Mouse (Mus musculus): ENCODE measurements around the gene Glt1d1. TPM values are rescaled to one million over a fixed set of nuclear protein-coding genes. Genes with fewer than 3 reads are reported as not detected.

Gene Glt1d1
- total RNA-seq, 2 experiments from 2014 or later, result 1.9 to 3.2 TPM

DNA sequence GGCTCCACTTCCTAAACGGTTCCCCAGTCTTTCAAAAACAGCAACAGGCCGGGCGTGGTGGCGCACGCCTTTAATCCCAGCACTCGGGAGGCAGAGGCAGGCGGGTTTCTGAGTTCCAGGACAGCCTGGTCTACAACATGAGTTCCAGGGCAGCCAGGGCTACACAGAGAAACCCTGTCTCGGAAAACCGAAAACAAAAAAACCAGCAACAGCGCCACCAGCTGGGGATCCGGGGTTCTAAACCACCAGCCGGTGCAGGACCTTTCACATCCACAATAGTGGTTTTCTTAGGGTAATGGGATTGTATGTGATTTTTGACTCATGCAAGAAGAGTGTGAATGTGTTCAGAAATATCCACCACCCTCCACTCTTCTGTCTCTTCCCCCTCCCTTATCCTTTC lies 4.8 kb upstream of the Glt1d1 start:
- no peak for DNase-seq (ENCODE audit: low spot score in 2 of 2)

DNA sequence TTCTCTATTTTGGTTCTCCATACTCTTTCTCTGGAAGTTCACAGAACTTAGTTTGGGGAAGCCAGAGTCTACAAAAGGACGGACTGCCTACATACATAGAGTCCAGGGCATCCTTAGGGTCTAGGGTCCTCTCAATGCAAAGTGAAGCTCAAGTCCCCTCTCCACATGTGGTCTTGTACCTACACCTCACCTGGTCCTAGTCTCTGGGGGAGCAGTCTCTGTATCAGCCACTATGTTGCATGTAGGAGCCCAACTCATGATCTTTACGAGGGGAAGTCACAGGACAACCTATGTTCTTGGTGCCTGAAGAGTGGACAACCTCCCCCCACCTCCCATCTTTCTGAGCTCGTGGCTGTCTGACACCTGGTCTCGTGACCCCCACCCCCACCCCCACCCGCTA lies 391 bp upstream of the Glt1d1 start:
- DNase-seq (ENCODE audit: low spot score in 2 of 2), result no peak

DNA sequence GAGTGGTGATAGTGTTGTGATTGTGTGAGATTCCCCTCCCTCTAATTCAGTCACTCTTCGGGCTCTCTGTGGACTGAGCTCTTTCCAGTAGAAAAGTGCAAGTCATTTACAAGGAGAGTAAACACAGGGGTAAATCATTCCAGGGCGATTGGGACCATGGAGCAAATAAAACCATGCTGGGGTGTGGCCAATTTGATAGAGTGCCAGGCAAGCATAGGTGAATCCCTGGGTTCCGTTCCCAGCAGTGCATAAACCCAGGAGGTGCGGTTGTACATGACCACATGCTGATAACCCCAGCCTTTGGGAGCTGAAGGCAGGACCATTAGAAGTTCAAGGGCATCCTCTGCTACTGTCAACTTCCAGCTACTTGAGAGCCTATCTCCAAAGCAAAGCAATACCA lies 1.1 kb downstream of the Glt1d1 start:
- no peak for DNase-seq (ENCODE audit: low spot score in 2 of 2)

DNA sequence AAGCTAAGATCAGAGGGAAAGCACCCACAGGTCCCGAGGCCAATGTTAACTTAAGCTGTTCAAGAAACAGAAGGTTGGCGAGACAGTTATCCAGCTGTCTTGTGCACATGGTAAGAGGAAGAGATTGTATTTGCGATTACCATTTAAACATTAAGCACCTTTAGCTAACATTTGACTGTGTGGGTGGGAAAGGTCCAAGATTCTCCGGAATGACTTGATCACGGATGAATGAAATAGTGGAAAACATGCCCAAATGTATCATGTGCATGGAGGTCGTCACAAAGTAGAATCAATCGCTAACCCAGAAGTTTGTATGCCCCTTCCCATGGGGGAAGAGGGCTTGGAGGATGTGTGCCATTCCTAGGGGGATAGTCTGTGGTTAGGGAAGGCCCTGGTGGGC lies 1.6 kb downstream of the Glt1d1 start:
- no peak for DNase-seq (ENCODE audit: low spot score in 2 of 2)

- DNase-seq (ENCODE audit: low spot score in 2 of 2), result no peak
Observed at GRCm38 (mm10) chr5:127637622-127638021, 5.6 kb downstream of the Glt1d1 start.

DNA sequence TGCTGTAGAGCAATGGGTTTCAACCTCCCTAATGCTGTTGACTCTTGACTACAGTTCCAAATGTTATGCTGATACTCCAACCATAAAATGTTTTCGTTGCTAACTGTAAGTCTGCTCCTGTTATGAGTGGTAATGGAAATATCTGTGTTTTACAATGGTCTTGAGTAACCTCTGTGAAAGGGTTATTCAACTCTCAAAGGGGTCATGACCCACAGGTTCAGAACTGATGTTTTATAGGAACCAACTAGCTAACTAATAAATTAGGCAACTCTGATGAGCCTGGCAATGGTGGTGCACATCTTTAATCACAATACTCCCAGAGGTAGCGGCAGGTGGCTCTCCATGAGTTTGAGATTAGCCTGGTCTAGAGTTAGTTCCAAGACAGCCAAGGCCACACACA lies 6.1 kb downstream of the Glt1d1 start:
- DNase-seq (ENCODE audit: low spot score in 2 of 2), result no peak

GRCm38 (mm10) chr5:127639067-127639605 lies 7.1 kb downstream of the Glt1d1 start:
- no peak for DNase-seq (ENCODE audit: low spot score in 2 of 2)

- DNase-seq (ENCODE audit: low spot score in 2 of 2), result no peak
Observed at GRCm38 (mm10) chr5:127639635-127640034, 7.6 kb downstream of the Glt1d1 start.

DNA sequence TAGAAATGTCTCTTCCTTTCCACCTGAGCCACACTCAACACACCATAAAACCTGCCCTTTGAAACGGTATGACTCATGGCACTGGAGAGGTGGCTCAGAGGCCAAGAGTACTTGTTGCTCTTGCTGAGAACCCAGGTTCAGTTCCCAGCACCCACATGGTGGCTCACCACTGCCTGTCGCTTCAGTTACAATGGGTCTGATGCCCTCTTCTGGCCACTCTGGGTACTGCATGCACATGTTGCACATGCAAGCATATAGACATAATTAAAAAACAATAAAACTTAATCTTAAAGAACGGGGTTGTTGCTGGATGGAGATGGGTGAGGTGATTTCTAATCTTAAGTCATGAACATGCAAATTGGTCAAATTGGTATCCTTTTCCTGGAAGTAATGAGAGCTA lies 8.3 kb downstream of the Glt1d1 start:
- no peak for DNase-seq (ENCODE audit: low spot score in 2 of 2)

- DNase-seq (ENCODE audit: low spot score in 2 of 2), result no peak
Observed at GRCm38 (mm10) chr5:127641185-127641958, 9.3 kb downstream of the Glt1d1 start.

DNA sequence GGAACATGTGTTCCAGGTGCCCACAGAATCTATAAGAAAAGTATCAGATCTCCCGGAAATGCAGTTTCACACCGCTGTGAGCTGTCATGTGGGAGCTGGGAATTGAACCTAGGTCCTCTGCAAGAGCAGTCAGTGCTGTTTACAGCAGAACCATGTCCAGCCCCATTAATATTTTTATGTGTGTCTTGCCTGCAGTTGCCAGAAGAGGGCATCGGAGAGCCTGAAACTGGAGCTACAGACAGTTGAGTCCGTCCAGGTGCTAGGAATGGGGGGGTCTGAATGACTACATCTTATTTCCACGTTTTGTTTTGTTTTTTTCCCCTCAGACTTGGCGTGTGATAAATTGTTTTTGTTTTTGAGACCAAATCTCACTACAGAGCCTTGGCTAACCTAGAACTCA lies 16.0 kb downstream of the Glt1d1 start:
- no peak for DNase-seq (ENCODE audit: low spot score in 2 of 2)

DNA sequence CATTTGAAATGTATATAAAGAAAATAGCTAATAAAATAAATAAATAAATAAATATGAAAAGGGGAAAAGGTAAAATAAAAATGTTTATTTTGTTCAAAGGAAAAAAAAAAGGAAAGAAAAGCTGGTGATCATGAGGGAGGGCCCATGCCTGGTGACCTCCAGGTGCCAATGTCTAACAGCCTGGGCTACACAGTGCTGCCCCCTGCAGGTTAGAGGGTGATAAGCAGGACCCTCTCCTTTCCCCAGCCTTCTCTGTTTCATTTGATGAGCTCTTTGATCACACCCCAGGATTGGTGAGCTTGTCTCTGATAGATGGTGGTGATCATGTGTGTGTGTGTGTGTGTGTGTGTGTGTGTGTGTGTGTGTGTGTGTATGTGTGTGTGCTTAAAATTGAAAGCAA lies 17.0 kb downstream of the Glt1d1 start:
- no peak for DNase-seq (ENCODE audit: low spot score in 2 of 2)

- no peak for DNase-seq (ENCODE audit: low spot score in 2 of 2)
Observed at GRCm38 (mm10) chr5:127658257-127658656, 26.2 kb downstream of the Glt1d1 start.

- no peak for DNase-seq (ENCODE audit: low spot score in 2 of 2)
Observed at GRCm38 (mm10) chr5:127659312-127659711, 27.2 kb downstream of the Glt1d1 start.

GRCm38 (mm10) chr5:127660267-127660666 lies 28.2 kb downstream of the Glt1d1 start:
- no peak for DNase-seq (ENCODE audit: low spot score in 2 of 2)

- no peak for DNase-seq (ENCODE audit: low spot score in 2 of 2)
Observed at GRCm38 (mm10) chr5:127660979-127661378, 28.9 kb downstream of the Glt1d1 start.

GRCm38 (mm10) chr5:127673913-127674312 lies 41.9 kb downstream of the Glt1d1 start:
- no peak for DNase-seq (ENCODE audit: low spot score in 2 of 2)

GRCm38 (mm10) chr5:127677561-127677960 lies 45.5 kb downstream of the Glt1d1 start:
- no peak for DNase-seq (ENCODE audit: low spot score in 2 of 2)

- no peak for DNase-seq (ENCODE audit: low spot score in 2 of 2)
Observed at GRCm38 (mm10) chr5:127678501-127678900, 46.4 kb downstream of the Glt1d1 start.

DNA sequence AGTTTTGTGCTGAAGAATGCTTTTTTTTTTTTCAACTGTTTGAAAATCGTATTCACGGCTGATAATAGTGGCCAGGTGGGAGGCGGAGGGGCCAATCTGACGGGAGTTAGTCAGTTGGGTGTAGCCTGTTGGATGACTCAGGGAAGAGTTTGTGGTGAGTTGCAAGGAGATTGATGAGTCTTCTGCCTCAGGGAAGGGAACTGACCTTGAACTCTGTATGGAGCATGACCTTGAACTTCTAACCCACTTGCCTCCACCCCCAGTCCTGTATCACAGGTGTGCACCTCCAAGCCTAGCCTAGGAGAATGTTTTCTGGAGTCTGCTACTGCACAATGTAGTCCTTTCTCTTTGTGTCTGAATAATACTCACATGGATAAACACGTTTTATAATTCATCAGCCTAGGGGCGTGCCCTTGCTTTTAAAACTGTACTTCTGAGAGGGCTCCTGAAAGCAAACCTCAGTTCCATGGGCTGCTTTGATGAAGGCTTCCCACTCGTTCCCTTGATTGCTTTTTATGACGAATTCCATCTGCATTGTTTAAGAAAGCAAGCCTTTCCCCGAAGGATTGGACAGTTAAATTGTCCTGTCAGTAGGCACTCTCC lies 56.6 kb downstream of the Glt1d1 start:
- no peak for DNase-seq (ENCODE audit: low spot score in 2 of 2)

DNA sequence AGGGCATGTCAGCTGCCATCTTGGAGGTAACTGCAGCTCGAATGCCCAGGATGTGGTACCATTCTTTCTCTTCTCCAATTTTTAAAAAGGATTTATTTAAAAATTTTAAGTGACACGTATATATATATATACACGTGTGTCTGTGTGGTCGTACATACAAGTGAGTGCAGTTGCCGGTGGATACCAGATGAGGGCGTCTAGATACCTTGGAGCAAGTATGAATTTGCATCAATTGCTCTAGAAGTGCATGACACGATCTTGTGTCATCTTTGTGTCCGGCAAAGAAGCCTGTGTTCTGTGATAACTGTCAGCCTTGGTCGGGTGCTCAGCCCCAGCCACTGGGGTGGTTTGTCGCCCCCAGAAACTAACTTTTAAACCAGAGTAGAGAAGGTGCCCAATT lies 59.0 kb downstream of the Glt1d1 start:
- no peak for DNase-seq (ENCODE audit: low spot score in 2 of 2)

- DNase-seq (ENCODE audit: low spot score in 2 of 2), result no peak
Observed at GRCm38 (mm10) chr5:127691581-127691980, 59.5 kb downstream of the Glt1d1 start.

GRCm38 (mm10) chr5:127695898-127696297 lies 63.8 kb downstream of the Glt1d1 start:
- DNase-seq (ENCODE audit: low spot score in 2 of 2), result no peak
